Mouse (Mus musculus) megakaryocyte, adult 5-6 weeks (primary cell): ENCODE results near the gene Iqsec1. TPM values are rescaled to one million over a fixed set of nuclear protein-coding genes. Genes with fewer than 3 reads are reported as not detected.

Experiments used
- ATAC-seq: 2 replicates; pipeline ENCODE4 v1.8.0; 2016; ENCODE audit warnings: mild to moderate bottlenecking, inconsistent platforms; ENCODE audit not compliant: poor library complexity, severe bottlenecking
- total RNA-seq, 2 experiments: library from RNA; stranded (forward) in 1 of 2; stranded (reverse) in 1 of 2; fragments of 153-499, 151-499 nt in 1 of 2; fragments of 221-1000, 200-1000 nt in 1 of 2; gene quantifications; 2 replicates each; pipeline versions ENCODE4 v1.2.3 to v1.2.4; 2015 to 2017

The Iqsec1 gene
- total RNA-seq, 2 experiments from 2014 or later, result 12.2 to 58.0 TPM

DNA sequence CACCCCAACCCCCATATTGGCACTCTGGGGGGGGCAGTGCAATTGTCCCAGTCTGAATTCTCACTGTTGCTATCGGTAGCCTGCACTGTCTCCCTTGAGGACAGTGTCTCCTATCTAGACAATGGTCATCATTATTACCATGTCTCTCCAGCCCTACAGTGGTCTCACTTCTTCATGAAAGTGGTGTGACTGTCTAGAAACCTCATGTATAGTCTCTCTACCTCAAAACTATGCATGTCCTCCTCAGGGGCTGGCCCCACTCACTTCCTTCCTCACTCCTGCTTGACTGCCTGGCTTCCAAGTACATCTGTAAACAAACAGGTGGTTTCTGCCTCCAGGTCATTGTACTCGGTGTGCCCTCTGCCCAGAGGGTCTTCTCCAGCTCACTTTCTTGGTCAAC, 230.3 kb downstream of the Iqsec1 start:
- no peak for ATAC-seq

DNA sequence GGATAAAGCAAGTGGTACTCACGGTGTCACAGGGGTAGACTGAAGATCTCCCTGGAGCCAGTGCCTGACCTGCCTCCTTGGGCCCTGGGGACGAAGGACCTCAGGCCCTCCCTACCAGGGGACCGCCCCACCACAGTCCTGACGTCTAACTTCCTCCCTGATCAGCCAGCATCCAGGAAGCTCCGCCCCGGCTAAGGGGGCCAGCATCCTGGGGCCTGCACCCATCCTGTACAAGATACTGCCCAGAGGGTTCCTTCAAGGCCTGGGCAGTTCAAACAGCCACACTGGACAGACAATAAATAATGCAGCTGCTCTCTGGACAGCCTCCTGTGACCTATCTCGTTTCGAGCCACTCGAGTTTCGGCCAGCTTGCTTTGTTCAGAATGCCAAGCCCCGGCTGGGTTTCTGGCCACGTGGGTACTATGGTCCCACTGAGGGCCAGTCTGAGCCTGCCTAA, 231.0 kb downstream of the Iqsec1 start:
- ATAC-seq, result peak; percentile 72

DNA sequence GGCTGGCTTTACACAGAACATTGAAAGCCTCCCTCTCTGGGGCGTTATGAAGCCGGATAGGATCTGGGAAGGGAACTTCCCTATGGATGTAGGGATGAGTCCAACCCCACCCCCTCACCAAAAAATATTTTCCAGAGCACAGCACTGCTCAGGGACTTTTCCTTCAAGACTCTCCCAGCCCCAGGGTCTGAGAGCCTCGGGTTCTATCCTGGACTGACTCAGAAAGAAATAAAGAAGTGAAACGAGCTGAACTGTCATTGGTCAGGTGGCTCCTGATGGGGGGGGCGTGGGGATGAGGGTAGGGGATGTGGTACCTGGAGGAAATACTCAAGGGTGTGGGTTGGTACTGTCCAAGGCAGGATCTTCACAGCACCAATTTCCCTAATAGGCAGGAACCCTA, 231.9 kb downstream of the Iqsec1 start:
- peak; percentile 36 for ATAC-seq

DNA sequence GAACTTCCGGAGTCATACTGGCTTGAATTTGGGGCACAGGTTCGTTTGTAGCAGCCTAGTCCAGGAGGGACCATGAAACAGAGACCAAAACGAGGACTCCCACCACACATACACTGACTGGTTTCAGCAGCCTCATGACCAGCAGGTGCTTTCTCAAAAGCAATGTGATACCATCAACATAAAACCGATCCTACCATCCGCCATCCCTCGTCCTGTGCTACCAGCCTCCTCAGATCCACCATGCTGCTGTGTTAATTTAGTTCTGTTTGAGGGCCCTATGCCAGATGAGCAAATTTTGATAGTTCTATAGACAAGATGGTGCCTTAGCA, 232.9 kb downstream of the Iqsec1 start:
- ATAC-seq, result no peak

DNA sequence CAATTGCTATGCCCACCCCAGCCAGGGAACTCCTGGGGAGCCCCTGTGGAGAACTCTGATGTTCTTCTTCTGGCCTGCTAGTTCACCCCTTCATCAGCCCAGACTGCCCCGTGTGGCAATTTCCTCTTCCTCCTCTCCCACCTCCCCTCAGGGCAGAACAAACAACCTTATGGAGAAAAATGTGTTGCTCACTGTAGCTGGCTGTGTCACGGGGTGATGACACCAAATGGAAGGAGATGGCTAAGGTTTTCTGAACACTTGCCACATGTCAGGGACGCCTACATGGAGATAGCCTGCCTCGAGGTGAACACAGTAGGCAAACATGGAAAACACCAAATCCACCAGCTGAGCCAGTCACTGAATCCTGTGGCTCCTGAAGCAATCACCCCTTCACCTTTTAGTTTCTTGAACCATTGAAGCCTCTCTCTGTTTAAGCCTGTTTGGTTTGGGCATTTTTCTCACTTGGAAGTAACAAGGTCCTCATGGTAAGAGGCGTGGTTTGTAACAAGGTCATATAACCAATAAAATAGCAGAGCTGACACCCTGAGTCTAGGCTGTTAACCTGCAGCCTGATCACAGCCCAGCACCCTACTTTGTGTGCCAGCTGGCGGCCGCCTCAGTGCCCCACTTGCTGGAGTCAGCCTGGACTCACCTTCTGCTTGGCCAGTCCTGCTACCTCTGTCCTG, 233.4 kb downstream of the Iqsec1 start:
- ATAC-seq, result peak; percentile 25

DNA sequence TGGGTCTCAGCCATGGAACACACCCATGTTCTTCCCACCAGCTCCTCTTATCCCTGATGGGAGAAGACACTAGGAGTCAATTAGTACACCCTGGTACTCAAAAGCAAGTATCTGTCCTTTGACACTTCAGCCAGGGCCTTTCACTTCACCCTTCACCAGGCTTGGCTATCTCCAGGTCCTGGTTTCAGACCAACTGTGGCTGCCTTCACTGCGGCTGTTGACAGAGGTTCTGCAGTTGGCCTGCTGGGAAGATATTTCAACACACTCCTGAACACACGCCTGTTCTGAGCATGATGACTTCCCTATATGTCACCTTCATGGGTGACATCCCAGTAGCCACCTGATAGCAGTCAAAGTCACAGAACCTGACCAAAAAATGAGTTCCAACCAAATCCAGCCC, 234.4 kb downstream of the Iqsec1 start:
- ATAC-seq, result peak; percentile 23

DNA sequence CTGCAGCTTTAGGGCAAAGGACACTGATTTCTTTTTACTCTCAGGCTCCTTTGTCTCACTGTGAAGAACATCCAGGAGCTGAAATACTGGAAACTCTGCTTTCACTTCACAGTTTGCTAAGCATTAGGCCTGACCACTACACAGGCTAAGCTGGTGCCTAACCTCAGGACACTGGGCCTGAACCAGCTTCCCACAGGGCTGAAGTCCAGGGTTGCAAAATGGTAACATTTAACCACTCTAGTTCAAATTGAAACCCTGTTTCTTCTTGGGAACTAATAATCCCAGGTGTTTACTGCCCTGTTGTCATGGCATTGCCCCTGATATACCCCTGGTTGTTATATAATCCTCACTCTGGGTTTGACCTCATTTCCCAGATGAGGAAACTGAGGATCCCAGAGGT, 234.8 kb downstream of the Iqsec1 start:
- no peak for ATAC-seq

DNA sequence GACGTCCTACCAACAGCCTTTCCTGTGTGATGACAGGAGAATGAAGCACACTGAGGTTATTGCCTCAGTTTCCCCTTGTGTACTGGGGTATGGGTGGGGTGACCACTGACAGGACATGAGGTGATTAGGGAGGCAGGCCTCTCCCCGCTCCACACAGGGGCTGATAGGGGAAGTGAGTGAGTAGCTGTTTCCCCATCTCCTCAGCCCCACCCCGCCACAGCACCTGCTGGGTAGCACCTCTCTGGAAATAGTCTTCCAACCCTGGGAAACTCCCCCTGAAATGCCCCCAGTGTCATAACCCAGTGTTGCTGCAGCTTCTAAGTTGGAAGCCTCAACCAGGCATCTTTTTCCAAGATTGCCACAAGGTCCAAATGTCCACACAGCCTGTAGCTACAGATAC, 236.9 kb downstream of the Iqsec1 start:
- peak; percentile 73 for ATAC-seq

DNA sequence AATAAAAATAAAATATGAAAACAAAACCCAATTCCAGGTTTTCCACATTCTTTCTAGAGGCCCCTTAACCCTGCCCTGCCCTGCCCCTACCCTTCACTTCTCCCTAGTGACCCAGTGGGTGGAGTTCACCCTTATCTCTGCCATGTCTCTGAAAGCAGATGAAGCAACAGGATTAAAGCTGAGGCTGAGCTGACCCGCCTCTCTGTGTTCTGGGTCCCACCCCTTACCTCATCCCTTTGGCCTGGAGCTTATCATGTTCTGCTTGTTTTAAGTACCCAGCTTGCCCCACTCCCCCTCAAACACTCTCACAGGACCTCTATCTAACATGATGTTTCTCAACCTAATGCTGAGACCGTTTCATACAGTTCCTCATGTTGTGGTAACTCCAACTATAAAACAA, 238.4 kb downstream of the Iqsec1 start:
- ATAC-seq, result peak; percentile 42

DNA sequence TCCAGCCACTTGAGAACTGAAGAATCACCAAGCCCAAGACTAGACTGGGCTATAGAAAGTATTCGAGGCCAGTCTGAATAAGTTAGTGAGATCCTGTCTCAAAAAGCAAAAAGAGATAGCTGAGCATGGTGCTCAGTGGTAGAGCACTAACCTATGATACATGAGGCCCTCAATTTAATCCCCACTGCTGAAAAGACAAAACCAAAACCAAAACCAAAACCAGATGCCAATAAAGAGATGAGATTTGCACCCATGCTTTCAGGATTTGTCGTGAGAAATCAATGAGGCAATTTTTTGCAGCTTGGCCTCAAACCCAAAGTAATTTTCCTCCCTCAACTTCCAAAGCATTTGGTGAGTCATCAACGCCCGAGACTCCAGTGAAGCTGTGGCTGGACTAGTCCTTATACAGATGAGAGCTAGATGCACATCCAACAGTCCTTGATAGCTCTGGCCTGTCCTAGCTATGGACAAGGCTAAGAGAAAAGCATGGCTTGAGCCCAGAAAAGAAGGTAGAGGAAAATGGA, 239.0 kb downstream of the Iqsec1 start:
- ATAC-seq, result no peak

DNA sequence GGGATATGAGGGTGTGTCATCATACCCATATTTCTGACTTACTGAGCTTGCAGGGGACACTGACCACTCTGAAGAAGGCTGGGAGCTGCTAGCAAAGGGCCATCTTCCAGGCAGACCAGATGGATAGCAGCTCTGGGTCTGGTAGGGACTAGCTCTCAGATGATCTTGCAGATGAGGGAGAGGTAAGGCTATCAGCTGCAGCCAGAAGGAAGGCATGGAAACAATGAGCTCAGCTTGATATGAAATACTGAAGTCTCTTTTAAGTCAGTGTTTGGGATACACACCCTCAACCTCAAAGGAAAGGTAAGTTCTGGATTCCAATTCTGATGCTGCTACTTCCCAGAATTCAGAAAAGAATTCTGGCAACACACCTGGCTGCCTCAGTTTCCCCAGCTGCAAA, 239.5 kb downstream of the Iqsec1 start:
- no peak for ATAC-seq

DNA sequence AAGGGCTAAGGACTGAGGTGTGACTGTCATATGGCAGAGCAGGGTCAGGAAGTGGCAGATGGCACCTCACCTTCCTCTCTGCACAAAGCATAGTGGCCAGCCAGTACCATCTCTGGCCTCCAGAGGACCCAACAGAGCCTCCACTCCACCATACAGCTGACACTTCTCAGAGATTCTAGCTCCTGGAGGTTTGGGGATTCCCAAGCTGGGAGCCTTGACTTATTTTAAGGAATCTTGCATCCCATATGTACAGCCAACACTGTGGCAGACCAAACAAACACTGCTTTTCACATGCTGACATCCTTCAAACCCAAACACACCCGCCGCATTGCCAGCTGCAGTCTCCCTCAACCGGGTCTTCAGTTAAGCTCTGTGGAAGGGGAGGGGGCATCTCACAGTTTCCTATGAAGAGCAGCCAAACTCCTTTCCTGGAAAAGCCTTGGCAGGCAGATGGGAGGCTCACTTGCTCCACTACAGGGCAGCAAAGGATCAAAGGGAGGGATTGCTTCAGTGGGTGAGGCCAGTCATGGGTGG, 242.1 kb downstream of the Iqsec1 start:
- peak; percentile 68 for ATAC-seq

DNA sequence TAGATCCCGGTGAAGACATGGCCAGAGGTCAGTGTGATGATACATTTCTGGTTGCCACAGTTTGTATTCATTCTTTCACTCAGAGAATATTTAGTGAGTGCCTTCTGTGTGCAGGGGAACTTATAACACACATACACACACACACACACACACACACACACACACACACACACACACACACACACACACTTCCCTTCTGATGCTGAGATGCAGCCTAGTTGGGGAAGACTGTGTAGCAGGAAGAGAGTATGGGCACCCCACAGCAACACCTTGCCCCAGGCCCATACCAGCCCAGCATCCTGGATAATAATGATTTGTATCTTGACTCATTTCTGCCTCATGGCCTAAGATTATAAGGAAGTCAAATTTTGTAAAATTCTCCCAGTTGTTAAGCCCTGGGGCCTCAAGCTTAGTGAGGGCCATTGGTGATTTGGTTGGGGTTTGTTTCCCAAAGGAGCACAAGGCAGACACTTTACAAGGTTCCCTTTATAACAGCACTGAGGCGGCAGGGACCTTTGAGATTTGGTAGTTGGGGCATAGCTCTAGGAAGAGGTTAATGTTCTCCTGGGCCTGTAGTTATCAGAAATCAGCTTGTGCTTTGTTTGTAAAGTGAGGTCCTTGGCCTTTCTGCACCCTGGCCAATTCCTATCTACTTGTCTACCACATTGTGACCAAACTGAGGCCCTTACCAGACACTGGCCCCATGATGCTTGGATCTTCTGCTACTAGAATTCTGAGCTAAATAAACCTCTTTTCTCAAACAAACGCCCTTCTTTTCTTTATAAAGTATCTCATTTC, 242.9 kb downstream of the Iqsec1 start:
- no peak for ATAC-seq

DNA sequence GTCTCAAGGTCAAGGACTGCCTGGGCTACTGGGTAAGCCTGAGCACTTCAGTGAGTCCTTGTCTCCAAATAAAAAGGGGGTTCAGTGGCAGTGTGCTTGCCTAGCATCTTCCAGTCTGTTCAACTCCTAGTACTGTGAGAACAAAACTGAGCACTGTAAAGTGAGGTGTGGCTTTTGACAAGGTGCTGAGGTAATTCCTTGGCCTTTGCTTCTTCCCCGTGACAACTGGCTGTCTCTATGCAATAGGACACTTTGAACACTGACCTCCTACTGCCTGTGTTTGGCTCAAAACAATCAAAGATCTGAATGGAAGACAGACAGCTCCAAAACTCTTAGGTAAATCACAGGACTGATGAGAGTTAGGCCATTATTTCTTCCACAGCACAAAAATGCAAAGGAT, 246.0 kb downstream of the Iqsec1 start:
- ATAC-seq, result no peak

DNA sequence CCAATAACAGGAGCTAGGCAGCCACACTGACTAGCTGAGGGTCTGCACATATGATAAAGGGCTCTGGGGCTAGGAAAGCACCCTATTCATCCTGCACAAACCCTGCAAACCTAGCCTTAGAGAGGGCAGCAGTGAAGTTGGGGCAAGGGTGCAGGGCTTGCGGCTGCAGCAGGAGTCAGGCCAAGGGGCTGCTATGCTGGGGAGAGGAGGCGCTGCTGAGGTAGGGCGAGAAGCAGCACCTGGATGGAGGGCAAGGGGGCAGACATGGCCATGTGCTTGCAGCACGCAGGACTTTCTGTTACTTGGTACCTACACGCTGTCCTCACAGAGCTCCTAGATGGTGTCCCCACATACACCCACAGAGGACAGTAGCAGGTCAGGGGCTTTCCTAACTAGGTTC, 246.8 kb downstream of the Iqsec1 start:
- ATAC-seq, result no peak

DNA sequence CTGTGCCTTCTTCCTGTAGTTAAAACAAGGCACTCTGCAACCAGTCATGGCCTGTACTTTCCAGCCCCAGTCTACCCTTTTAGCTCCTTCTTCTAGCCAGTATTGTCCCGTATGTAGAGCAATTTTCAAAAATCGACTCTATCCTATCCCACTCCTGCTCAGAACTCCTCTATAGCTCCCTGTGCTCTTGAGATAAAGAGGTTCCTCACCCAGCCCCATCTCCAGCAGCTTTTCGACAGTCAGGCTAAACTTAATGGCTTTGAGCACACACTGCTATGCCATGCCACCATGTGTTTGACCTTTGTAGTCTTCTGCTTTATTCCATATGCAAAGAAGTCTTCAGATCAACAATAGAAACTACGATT, 247.4 kb downstream of the Iqsec1 start:
- no peak for ATAC-seq

DNA sequence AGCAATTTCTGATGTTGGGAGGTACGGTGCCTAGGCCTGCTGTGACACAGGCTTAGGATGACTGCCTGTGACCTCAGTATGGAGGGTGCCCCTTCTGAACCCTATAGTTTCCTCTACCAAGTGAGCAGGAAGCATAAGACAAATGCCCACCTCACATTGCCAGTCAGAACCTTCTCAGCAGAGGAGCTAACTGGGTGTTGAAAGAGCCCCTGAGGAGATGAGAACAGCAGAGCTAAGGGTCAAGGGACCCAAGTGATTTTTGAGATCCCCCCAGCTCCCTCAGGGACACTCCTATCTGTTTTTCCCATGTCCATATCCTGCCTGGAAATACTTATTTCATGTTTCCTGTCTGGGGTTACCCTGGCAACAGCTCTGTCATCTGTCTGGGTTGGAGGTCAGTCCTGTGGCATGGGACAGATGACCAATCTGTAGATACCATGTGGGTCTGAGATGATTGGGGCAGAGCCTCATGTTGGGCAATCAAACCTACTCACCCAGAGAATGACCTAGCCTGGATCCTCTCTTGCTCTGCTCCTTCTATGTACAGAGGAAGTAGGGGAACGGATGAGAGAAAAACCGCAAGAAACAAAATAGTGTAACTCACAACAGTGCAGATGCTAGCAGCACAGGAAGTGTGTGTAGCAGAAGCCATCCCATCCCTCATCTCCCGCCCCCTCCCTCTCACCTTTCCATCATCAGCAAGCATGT, 248.0 kb downstream of the Iqsec1 start:
- ATAC-seq, result peak; percentile 74

DNA sequence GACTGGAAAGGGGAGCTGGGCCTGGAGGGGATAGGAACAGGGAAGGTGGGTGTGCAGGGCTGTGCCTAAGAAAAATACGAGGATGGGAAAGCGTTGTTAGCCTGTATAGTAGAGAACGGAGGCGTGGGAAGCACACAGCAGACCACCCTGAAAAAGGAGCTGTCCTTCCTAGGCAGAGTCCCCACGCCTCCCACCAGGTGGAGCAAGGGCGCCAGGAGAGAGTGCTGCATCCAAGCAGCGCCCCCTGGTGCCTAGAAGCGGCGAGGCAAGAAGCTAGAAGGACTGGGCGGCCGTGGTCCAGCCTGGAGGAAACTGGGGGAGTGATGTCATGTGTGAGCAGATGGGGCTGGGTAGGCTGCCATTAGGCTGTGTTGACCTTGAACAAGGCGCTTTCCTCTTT, 251.1 kb downstream of the Iqsec1 start:
- ATAC-seq, result peak; percentile 83

DNA sequence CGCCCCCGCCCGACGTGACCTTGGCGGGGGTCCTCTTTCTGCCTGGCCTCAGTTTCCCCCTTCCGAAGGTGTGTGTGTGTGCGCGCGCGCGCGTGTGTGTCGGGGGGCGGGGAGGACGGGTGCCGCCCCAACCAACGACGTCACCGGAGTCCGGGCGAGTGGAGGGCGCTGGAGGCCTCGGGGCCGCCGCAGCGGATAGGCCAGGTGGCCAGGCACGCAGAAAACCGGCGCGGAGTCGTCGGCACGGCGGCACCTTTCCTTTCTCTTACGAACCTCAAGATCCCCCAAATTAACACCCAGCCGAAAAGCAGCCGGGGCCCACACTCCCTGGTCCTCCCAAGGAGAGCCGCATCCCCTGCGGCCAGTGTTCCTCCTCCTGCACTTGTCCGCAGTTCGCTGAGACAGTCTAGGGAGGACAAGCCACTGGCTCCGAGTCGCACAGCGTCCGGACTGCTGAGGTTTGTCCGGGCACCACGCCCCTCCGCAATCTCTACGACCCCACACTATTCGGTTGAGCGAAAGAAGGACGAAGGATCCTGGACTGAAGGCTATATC, 251.7 kb downstream of the Iqsec1 start:
- 0 out of 2 replicates have a peak, but pooled peaks have one; percentile 13 for ATAC-seq

DNA sequence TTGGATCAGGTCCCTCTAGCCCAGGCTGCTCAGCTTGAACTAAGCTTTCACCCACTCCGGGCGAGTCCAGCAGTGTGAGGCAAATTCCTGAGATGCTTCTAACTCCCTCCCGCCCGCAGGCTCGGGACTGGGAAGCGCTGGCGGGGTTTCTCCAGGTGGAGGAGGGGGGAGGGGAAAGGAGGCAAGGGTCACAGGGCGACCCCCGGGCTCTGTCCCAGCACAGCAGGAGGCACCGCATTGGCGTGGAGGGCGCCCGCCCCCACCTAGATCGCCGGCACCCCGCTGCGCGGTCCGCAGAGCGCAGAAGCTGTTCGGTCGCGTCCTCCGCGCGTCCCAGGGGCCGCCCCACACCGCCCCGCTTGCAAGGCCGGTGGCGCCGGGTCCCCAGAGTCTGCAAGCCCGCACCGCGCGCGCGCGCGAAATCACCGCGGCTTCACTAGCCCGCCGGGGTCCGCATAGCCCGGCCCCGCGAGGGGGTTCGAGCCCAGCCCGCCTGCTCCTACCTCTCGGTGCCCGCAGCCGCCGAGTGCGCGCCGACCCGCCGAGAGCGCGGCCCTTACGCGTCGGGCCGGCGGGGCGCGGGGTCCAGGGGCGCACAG, 252.3 kb downstream of the Iqsec1 start:
- no peak for ATAC-seq
